Mouse (Mus musculus) forebrain, embryonic 12.5 days (tissue): ENCODE results near the gene Prmt2. TPM values are rescaled to one million over a fixed set of nuclear protein-coding genes. Genes with fewer than 3 reads are reported as not detected.

ENCODE experiments used
- ATAC-seq: fragments of 200-750 bp; cut with Nextera tagmentation; 2 replicates; pipeline ENCODE4 v1.8.0; 2017; ENCODE audit warnings: moderate TSS enrichment; ENCODE audit not compliant: low FRiP score
- H3K27ac ChIP-seq: fragments of 300-500 bp; sonication (generic); 2 replicates; pipeline ENCODE4 v1.5.1; 2016; ENCODE audit warnings: mild to moderate bottlenecking
- H3K27me3 ChIP-seq: fragments of 300-500 bp; sonication (generic); 2 replicates; pipeline ENCODE4 v1.6.1; 2016; ENCODE audit warnings: mild to moderate bottlenecking
- H3K36me3 ChIP-seq: fragments of 300-500 bp; sonication (generic); replicated peaks from 2 replicates; pipeline ENCODE4 v1.6.1; 2016; ENCODE audit warnings: mild to moderate bottlenecking
- H3K4me1 ChIP-seq: fragments of 300-500 bp; sonication (generic); 2 replicates; pipeline ENCODE4 v1.6.1; 2016
- H3K4me2 ChIP-seq: fragments of 300-500 bp; sonication (generic); 2 replicates; pipeline ENCODE4 v1.6.1; 2016; ENCODE audit warnings: mild to moderate bottlenecking, moderate library complexity
- H3K4me3 ChIP-seq: fragments of 300-500 bp; sonication (generic); replicated peaks from 2 replicates; pipeline ENCODE4 v1.5.1; 2016; ENCODE audit warnings: mild to moderate bottlenecking
- H3K9ac ChIP-seq: fragments of 300-500 bp; sonication (generic); 2 replicates; pipeline ENCODE4 v1.6.1; 2016; ENCODE audit warnings: mild to moderate bottlenecking
- H3K9me3 ChIP-seq: fragments of 300-500 bp; sonication (generic); 2 replicates; pipeline ENCODE4 v1.6.1; 2016
- WGBS: fragments of 180-500 bp; shearing (Covaris S2); methylation state at CpG from one replicate; pipeline ENCODE4 v1.1.7; 2016; 5-methylcytosine and 5-hydroxymethylcytosine counted together
- polyA plus RNA-seq: library from polyadenylated mRNA; unstranded; fragments of >200 nt; fragmentation: Nextera tagmentation; extraction: Ambion mirVana; gene quantifications from 2 replicates; pipeline ENCODE4 v1.2.1, GENCODE M21; 2016

The Prmt2 gene
- polyA plus RNA-seq, 1 experiment from 2014 or later, result 111 TPM

DNA sequence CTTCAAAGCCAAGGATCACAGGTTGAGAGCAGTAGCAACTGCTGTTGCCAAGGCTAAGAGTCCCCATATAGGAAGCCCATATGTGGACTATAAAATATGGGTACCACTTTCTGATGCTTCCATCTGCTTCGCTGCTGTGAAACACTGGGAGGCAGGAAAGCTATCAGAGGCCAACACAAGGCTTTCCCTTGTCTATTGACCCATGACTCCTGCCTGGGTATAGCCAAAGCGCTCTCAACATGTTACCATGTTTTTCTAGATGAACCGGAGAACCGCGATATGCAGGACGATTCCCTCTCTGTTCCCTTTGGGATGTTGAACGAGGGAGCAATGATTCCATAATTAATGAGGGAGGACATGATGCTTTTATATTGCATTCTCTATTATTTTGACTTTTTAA lies 26.9 kb downstream of the Prmt2 start:
- H3K9me3 ChIP-seq, result peaks cover 18% of the 10 kb centered on the region

DNA sequence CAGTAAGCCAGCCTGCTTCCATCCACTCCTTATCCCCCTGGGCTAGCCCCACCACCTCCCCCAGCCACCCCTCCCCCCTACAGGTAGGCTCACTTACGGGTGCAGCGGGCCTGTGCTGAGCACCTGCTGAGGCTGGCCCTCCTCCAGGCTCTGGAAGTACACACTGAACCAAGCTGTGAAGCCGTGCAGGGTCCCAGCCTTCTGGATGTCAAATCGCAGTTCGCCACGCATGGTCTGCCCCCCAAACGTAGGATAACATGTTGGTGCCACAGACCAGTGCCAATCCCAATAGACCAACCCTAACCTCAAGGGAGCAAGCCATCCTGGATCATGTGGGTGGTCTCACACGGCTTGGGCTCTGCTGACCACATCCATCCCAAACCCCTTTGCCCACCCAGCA lies 28.4 kb downstream of the Prmt2 start:
- 89% methylated on average over 8 of the region's 8 CpGs for WGBS
- no peak for ATAC-seq
- no peak overlapping the region for H3K27ac ChIP-seq
- H3K4me1 ChIP-seq, result no peaks in the 10 kb centered on the region
- peaks cover 4% of the 10 kb centered on the region for H3K9me3 ChIP-seq
- H3K9ac ChIP-seq, result no peak overlapping the region
- no peak overlapping the region for H3K4me3 ChIP-seq
- no peak overlapping the region for H3K4me2 ChIP-seq
- H3K36me3 ChIP-seq, result peaks cover 66% of the 10 kb centered on the region
- H3K27me3 ChIP-seq, result no peaks in the 10 kb centered on the region

More for the DNA sequence above, 26.9 kb downstream of the Prmt2 start:
- no peaks in the 10 kb centered on the region for H3K4me1 ChIP-seq
- WGBS, result 97% methylated on average over 7 of the region's 7 CpGs
- no peak overlapping the region for H3K27ac ChIP-seq
- ATAC-seq, result no peak
- no peak overlapping the region for H3K4me3 ChIP-seq
- H3K36me3 ChIP-seq, result peaks cover 82% of the 10 kb centered on the region
- H3K4me2 ChIP-seq, result no peak overlapping the region
- H3K27me3 ChIP-seq, result no peaks in the 10 kb centered on the region
- H3K9ac ChIP-seq, result no peak overlapping the region

DNA sequence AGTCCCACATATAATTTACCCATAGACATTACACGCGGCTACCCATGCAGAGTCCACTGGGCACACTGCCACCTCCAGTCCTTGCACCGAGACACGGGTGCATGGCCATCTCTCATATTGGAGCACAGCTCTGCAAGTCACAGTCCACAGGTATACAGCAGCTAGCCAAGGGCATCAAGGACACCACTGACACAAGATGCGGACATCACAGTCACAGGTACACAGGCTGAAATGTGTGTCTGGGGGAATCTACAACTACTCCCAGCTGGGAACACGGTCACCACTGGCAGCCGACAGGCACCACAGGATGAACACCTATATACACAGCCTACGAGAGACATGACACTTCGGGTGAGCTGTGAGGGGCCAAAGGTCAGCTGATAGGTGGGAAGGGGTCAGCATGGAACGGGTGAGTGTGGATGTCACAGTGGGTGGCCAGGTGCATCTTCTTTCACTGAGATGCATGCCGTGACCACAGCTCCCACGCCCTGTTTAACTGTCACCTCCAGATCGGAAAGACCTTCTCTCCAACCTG lies 30.3 kb downstream of the Prmt2 start:
- WGBS, result 96% methylated on average over 13 of the region's 13 CpGs
- no peaks in the 10 kb centered on the region for H3K9me3 ChIP-seq
- no peaks in the 10 kb centered on the region for H3K27me3 ChIP-seq
- H3K27ac ChIP-seq, result no peak overlapping the region
- no peak overlapping the region for H3K4me3 ChIP-seq
- H3K4me1 ChIP-seq, result no peaks in the 10 kb centered on the region
- no peak overlapping the region for H3K9ac ChIP-seq
- no peak overlapping the region for H3K4me2 ChIP-seq
- no peak for ATAC-seq
- peaks cover 49% of the 10 kb centered on the region for H3K36me3 ChIP-seq

DNA sequence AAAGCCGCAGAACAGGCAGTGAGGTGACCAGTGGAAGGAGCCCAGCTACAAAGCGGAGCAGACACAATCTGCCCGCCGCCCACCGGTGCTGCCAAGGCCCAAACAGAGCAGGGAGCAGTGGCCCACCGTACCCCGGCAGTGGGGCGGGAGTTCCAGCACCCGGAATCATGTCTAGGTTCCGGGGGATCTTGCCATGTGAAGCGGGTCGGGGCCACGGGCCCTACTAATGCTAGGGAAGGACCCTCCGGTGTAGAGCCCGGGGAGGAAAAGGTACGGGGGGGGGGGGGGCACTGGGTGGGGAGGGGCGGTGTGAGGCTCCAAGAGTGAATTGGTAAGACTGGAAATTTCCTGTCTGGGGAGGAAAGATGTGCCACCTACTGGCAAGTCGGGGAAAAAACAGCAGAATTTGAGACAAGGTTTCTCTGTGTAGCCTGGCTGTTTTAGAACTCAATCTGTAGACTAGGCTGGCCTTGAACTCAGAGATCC lies 33.8 kb downstream of the Prmt2 start:
- H3K4me3 ChIP-seq, result peak overlapping the region; percentile 36
- peak overlapping the region; percentile 54 for H3K4me2 ChIP-seq
- no peaks in the 10 kb centered on the region for H3K9me3 ChIP-seq
- no peaks in the 10 kb centered on the region for H3K4me1 ChIP-seq
- no peak overlapping the region for H3K27ac ChIP-seq
- H3K27me3 ChIP-seq, result no peaks in the 10 kb centered on the region
- 17% methylated on average over 17 of the region's 18 CpGs for WGBS
- H3K36me3 ChIP-seq, result peaks cover 23% of the 10 kb centered on the region
- no peak for ATAC-seq
- H3K9ac ChIP-seq, result 0 out of 2 replicates have a peak overlapping the region, but pooled peaks have one; percentile 18

DNA sequence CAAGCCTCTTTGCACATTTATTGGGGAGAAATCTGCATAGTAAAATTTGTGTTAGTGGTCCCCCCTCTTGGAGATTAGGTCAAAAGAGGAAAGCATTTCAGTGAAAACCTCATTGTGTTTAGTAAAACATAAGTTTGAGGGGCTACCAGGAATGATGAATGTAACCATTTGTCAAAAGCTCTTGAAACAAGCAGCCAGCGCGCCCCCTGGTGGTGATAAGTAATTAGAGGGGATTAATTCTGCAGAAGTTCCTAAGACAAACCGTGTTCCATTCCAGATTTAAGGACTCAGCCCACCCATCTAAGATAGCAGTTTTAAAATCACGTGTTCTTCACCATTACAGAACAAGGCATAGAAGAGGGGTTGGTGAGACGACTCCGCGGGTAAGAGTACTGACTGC lies 35.7 kb downstream of the Prmt2 start:
- 16% methylated on average over 7 of the region's 7 CpGs for WGBS
- H3K4me2 ChIP-seq, result no peak overlapping the region
- no peaks in the 10 kb centered on the region for H3K4me1 ChIP-seq
- no peak overlapping the region for H3K27ac ChIP-seq
- ATAC-seq, result no peak
- H3K36me3 ChIP-seq, result peaks cover 5% of the 10 kb centered on the region
- no peak overlapping the region for H3K9ac ChIP-seq
- H3K27me3 ChIP-seq, result no peaks in the 10 kb centered on the region
- no peak overlapping the region for H3K4me3 ChIP-seq
- no peaks in the 10 kb centered on the region for H3K9me3 ChIP-seq

DNA sequence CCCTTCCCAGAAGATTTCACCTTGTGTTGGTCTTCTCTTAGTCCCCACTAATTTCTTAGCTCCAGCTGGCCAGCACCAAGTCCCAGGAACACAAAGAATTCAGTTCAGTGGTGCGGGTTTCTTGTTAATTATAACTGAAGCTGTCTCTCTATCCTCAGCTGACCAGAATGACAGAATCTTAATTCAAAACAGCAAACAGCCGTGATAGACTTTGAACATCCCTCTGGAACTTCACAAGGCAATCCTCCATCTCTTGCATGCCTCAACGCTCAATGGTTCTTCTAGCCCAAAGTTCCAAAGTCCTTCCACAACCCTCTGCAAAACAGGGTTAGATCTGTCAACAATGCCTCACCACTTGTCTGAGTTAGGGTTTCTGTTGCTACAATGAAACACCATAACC lies 36.2 kb downstream of the Prmt2 start:
- no peak overlapping the region for H3K4me2 ChIP-seq
- H3K4me3 ChIP-seq, result no peak overlapping the region
- no peaks in the 10 kb centered on the region for H3K27me3 ChIP-seq
- no peaks in the 10 kb centered on the region for H3K9me3 ChIP-seq
- no peaks in the 10 kb centered on the region; the same call in 1 of the 2 replicates for H3K36me3 ChIP-seq
- ATAC-seq, result no peak
- no peaks in the 10 kb centered on the region for H3K4me1 ChIP-seq
- 86% methylated on average over 3 of the region's 3 CpGs for WGBS
- no peak overlapping the region for H3K27ac ChIP-seq
- H3K9ac ChIP-seq, result no peak overlapping the region

DNA sequence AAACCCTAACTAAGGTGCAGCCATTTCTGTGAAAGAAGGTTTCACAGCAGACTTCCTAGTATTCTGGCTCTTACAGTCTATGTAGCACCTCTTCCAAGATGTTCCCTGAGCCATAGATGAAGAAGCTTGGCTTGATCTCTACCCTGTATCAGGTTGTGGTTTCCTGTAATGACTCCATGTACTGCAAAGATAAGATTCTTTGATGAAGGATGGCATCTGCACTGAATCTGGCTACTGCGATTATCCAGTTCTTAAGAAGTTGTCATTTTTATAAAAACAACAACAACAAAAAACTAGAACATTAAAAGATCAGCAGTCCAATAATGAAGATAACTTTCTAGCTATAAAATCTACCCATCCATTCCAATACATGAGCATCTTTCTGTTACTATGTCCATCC lies 49.7 kb downstream of the Prmt2 start:
- Histone ChIP-seq H3K4me1 (no peaks in the 10 kb centered on the region), H3K4me2 (no peak overlapping the region), H3K27me3 (no peaks in the 10 kb centered on the region), H3K9me3 (no peaks in the 10 kb centered on the region), H3K9ac (no peak overlapping the region), H3K27ac (no peak overlapping the region), H3K36me3 (no peaks in the 10 kb centered on the region), H3K4me3 (no peak overlapping the region)
- ATAC-seq, result no peak
- WGBS, result 93% methylated on average over 1 of the region's 1 CpGs

DNA sequence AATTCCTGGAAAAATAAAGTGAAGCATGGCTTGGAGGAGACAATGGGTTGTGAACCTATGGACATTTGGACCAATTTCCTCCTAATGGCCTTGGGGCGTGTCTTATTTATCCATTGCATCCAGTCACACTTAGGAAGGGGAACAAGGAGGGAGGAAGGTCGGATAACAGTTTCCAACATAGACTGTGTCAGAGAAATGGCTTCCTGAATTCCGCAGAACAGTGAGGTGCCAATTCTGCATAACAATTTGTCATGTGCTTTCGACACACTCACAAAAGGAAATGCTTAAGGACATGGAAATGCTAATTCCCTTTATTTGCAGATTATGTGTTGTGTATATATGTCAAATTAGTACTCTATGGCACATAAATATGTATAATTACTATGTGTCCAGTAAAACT lies 52.4 kb downstream of the Prmt2 start:
- 78% methylated on average over 4 of the region's 4 CpGs for WGBS
- no peaks in the 10 kb centered on the region for H3K4me1 ChIP-seq
- H3K9me3 ChIP-seq, result no peaks in the 10 kb centered on the region
- no peak overlapping the region for H3K4me3 ChIP-seq
- H3K9ac ChIP-seq, result no peak overlapping the region
- no peak overlapping the region for H3K27ac ChIP-seq
- ATAC-seq, result no peak
- no peaks in the 10 kb centered on the region for H3K36me3 ChIP-seq
- H3K27me3 ChIP-seq, result no peaks in the 10 kb centered on the region
- no peak overlapping the region for H3K4me2 ChIP-seq

DNA sequence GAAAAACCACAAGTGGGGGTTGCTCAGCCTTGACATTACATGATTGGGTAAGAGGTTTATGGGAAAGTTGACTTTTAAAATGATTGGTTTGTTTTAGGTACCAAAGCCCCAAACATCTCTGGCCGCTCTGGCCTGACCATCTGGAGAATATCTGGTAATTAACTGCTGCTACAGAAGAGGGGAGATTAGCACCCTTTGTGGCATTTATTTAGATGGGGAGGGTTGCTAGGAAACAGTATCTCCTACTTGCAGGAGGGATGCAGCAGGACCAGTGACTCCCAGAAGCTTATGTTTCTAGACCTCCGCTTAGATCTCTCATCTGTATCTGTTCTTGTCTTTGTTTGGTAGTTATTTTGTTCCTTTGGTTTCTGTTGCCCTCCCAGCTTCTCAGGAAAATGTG lies 62.8 kb downstream of the Prmt2 start:
- H3K9me3 ChIP-seq, result no peaks in the 10 kb centered on the region
- 34% methylated on average over 2 of the region's 2 CpGs for WGBS
- no peak overlapping the region for H3K27ac ChIP-seq

DNA sequence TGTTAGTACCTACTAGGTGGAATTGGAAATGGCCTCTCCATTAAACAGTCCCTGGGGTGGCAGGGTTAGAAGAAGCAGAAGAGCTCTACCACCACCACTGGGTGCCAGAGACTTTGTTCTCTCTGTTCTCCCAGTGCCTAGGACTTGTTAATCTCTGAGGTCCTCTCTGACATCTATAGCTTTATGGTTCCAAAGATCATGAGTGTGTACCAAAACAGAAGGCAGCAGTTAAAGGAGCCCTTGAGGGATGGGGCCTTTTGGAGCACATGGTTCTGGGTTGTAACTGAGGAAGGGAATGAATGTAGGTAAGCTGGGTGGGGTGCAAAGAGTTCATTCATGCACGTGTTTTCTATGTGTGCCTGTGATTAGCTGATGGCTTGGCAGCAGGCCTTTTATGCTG lies 79.7 kb downstream of the Prmt2 start:
- 75% methylated on average over 1 of the region's 1 CpGs for WGBS
- no peak for ATAC-seq
- Histone ChIP-seq H3K9ac (no peak overlapping the region), H3K4me3 (no peak overlapping the region), H3K27ac (no peak overlapping the region), H3K27me3 (no peaks in the 10 kb centered on the region), H3K9me3 (no peaks in the 10 kb centered on the region), H3K36me3 (no peaks in the 10 kb centered on the region), H3K4me1 (no peaks in the 10 kb centered on the region), H3K4me2 (no peak overlapping the region)

More for the DNA sequence above, 62.8 kb downstream of the Prmt2 start:
- H3K4me1 ChIP-seq, result peaks cover 4% of the 10 kb centered on the region; the same call in 1 of the 2 replicates
- no peak overlapping the region for H3K4me3 ChIP-seq
- no peaks in the 10 kb centered on the region for H3K36me3 ChIP-seq
- ATAC-seq, result no peak
- no peaks in the 10 kb centered on the region for H3K27me3 ChIP-seq
- no peak overlapping the region for H3K9ac ChIP-seq
- H3K4me2 ChIP-seq, result no peak overlapping the region

DNA sequence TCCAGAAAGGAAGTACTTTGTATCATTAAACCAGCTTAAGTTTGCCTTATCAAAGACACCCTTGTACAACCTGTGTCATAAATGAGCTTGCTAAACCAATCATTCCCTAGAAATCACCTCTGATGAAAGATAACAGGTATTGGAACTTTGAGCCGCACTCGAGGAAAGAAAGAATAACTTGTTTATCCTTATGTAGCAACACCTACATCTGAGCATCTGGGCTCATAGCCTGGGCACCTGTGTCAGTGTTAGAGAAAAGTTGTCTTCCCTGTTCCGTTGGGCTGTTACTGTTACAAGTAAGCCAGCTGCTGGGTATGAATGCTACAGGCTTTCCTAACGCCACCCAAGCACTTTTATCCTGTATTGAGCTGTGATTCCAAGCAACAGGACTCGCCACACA lies 80.1 kb downstream of the Prmt2 start:
- no peaks in the 10 kb centered on the region for H3K4me1 ChIP-seq
- H3K9me3 ChIP-seq, result no peaks in the 10 kb centered on the region
- H3K27me3 ChIP-seq, result no peaks in the 10 kb centered on the region
- 78% methylated on average over 5 of the region's 5 CpGs for WGBS
- H3K27ac ChIP-seq, result no peak overlapping the region
- no peak overlapping the region for H3K4me3 ChIP-seq
- H3K36me3 ChIP-seq, result no peaks in the 10 kb centered on the region
- H3K9ac ChIP-seq, result no peak overlapping the region
- ATAC-seq, result no peak
- H3K4me2 ChIP-seq, result no peak overlapping the region
